Mouse (Mus musculus): Measurements from ENCODE around the gene Gm20425. TPM values are rescaled to one million over a fixed set of nuclear protein-coding genes. Genes with fewer than 3 reads are reported as not detected.

Gm20425 gene
- 1 to 10 TPM; 2.0 to 6.9 (median 3.6) TPM for total RNA-seq (2022)

- DNase-seq (ENCODE audit: low spot score in 2 of 2): no peak
These were observed at the start of gene Gm20425, which contains the start of gene Trf for GRCm38 (mm10) chr9:103230151-103230951. Gene Gm20425 (minus strand): TSS chr9:103230307. Gene Trf (minus strand): TSS chr9:103230444.

- DNase-seq (ENCODE audit: low spot score in 2 of 2): no peak
These were observed 46.8 kb upstream of the Gm20425 start for GRCm38 (mm10) chr9:103276876-103277275.

- DNase-seq (ENCODE audit: low spot score in 2 of 2): no peak
These were observed 45.6 kb upstream of the Gm20425 start for GRCm38 (mm10) chr9:103275676-103276075.

- DNase-seq (ENCODE audit: low spot score in 2 of 2): no peak
These were observed 44.7 kb upstream of the Gm20425 start for GRCm38 (mm10) chr9:103274819-103275218.

- DNase-seq (ENCODE audit: low spot score in 2 of 2): no peak
These were observed 41.0 kb upstream of the Gm20425 start for GRCm38 (mm10) chr9:103271104-103271503.

- DNase-seq (ENCODE audit: low spot score in 2 of 2): no peak
These were observed 35.7 kb upstream of the Gm20425 start for GRCm38 (mm10) chr9:103265778-103266177.

- DNase-seq (ENCODE audit: low spot score in 2 of 2): no peak
These were observed 22.8 kb upstream of the Gm20425 start for GRCm38 (mm10) chr9:103252906-103253305.

GRCm38 (mm10) chr9:103248618-103249017, 18.5 kb upstream of the Gm20425 start:
- DNase-seq (ENCODE audit: low spot score in 2 of 2): no peak

- DNase-seq (ENCODE audit: low spot score in 2 of 2): no peak
These were observed 16.5 kb upstream of the Gm20425 start for GRCm38 (mm10) chr9:103246526-103247168.

GRCm38 (mm10) chr9:103243640-103244039, 13.5 kb upstream of the Gm20425 start:
- DNase-seq (ENCODE audit: low spot score in 2 of 2): no peak

GRCm38 (mm10) chr9:103241206-103241605, 11.1 kb upstream of the Gm20425 start:
- DNase-seq (ENCODE audit: low spot score in 2 of 2): no peak

GRCm38 (mm10) chr9:103239471-103239870, 9.4 kb upstream of the Gm20425 start:
- DNase-seq (ENCODE audit: low spot score in 2 of 2): no peak

GRCm38 (mm10) chr9:103234565-103235165, 4.6 kb upstream of the Gm20425 start:
- DNase-seq (ENCODE audit: low spot score in 2 of 2): no peak

GRCm38 (mm10) chr9:103234059-103234458, 4.0 kb upstream of the Gm20425 start:
- DNase-seq (ENCODE audit: low spot score in 2 of 2): no peak

GRCm38 (mm10) chr9:103233006-103233395, 2.9 kb upstream of the Gm20425 start:
- DNase-seq (ENCODE audit: low spot score in 2 of 2): no peak

- DNase-seq (ENCODE audit: low spot score in 2 of 2): no peak
These were observed 2.3 kb upstream of the Gm20425 start for GRCm38 (mm10) chr9:103232232-103233005.

- DNase-seq (ENCODE audit: low spot score in 2 of 2): no peak
These were observed 855 bp downstream of the Gm20425 start for GRCm38 (mm10) chr9:103229037-103229867.

- no peak for DNase-seq (ENCODE audit: low spot score in 2 of 2)
These were observed 1.6 kb downstream of the Gm20425 start for GRCm38 (mm10) chr9:103228370-103229003.

GRCm38 (mm10) chr9:103227760-103228159, 2.3 kb downstream of the Gm20425 start:
- no peak for DNase-seq (ENCODE audit: low spot score in 2 of 2)

GRCm38 (mm10) chr9:103226806-103227205, 3.3 kb downstream of the Gm20425 start:
- no peak for DNase-seq (ENCODE audit: low spot score in 2 of 2)

Data from gastrocnemius, adult 8-10 months (tissue).